Mouse (Mus musculus) midbrain, postnatal 0 days (tissue): Measurements from ENCODE around the gene Fkbpl. TPM values are rescaled to one million over a fixed set of nuclear protein-coding genes. Genes with fewer than 3 reads are reported as not detected.

Source experiments
- ATAC-seq: fragments of 200-750 bp; cut with Nextera tagmentation; 2 replicates; pipeline ENCODE4 v1.8.0; 2017; ENCODE audit warnings: moderate number of reproducible peaks, mild to moderate bottlenecking, moderate TSS enrichment, moderate library complexity; ENCODE audit not compliant: low FRiP score
- DNase-seq: peaks from one replicate; pipeline ENCODE4 v3.0.0-alpha.2; 2015; ENCODE audit warnings: low spot score
- H3K27ac ChIP-seq: fragments of 300-500 bp; sonication (generic); 2 replicates; pipeline ENCODE4 v1.5.1; 2014; ENCODE audit warnings: low read depth, mild to moderate bottlenecking, low read length, mixed read lengths
- H3K27me3 ChIP-seq: fragments of 300-500 bp; sonication (generic); 2 replicates; pipeline ENCODE4 v1.6.1; 2014; ENCODE audit warnings: low read length, control low read depth, mixed read lengths; ENCODE audit not compliant: insufficient read depth
- H3K36me3 ChIP-seq: fragments of 300-500 bp; sonication (generic); 2 replicates; pipeline ENCODE4 v1.6.1; 2014; ENCODE audit warnings: low read length, control low read depth, mixed read lengths; ENCODE audit not compliant: insufficient read depth
- H3K4me1 ChIP-seq: fragments of 300-500 bp; sonication (generic); 2 replicates; pipeline ENCODE4 v1.6.1; 2014; ENCODE audit warnings: mild to moderate bottlenecking, control low read depth, antibody characterized with exemption, low read length, mixed read lengths; ENCODE audit not compliant: insufficient read depth
- H3K4me2 ChIP-seq: fragments of 300-500 bp; sonication (generic); 2 replicates; pipeline ENCODE4 v1.6.1; 2014; ENCODE audit warnings: low read depth, mild to moderate bottlenecking, low read length, mixed read lengths; ENCODE audit not compliant: poor library complexity, severe bottlenecking
- H3K4me3 ChIP-seq: fragments of 300-500 bp; sonication (generic); 2 replicates; pipeline ENCODE4 v1.5.1; 2014; ENCODE audit warnings: low read depth, mild to moderate bottlenecking, low read length, moderate library complexity
- H3K9ac ChIP-seq: fragments of 300-500 bp; sonication (generic); replicated peaks from 2 replicates; pipeline ENCODE4 v1.6.1; 2014; ENCODE audit warnings: mild to moderate bottlenecking, low read length, moderate library complexity, mixed read lengths; ENCODE audit not compliant: poor library complexity, severe bottlenecking
- H3K9me3 ChIP-seq: fragments of 300-500 bp; sonication (generic); 2 replicates; pipeline ENCODE4 v1.6.1; 2016; ENCODE audit warnings: low read length, control low read depth
- CTCF ChIP-seq: IDR thresholded peaks from 2 replicates; pipeline ENCODE4 v1.5.1; 2016; ENCODE audit warnings: antibody characterized with exemption, mild to moderate bottlenecking
- WGBS: fragments of 180-500 bp; shearing (Covaris S2); extraction: QIAGEN DNeasy Blood & Tissue Kit; methylation state at CpG from one replicate; pipeline ENCODE4 v1.1.7; 2014; 5-methylcytosine and 5-hydroxymethylcytosine counted together
- polyA plus RNA-seq: library from polyadenylated mRNA; unstranded; fragments of >200 nt; fragmentation: Nextera tagmentation; extraction: Ambion mirVana; gene quantifications from 2 replicates; pipeline ENCODE4 v1.2.1, GENCODE M21; 2015
- total RNA-seq: library from RNA; depleted of rRNA; stranded (reverse); fragments of >200 nt; gene quantifications from 2 replicates; pipeline ENCODE4 v1.2.3, GENCODE M21; 2014

Gene Fkbpl
- total and polyA plus RNA-seq, 2 experiments from 2014 or later: 6.2 to 10.7 TPM

DNA sequence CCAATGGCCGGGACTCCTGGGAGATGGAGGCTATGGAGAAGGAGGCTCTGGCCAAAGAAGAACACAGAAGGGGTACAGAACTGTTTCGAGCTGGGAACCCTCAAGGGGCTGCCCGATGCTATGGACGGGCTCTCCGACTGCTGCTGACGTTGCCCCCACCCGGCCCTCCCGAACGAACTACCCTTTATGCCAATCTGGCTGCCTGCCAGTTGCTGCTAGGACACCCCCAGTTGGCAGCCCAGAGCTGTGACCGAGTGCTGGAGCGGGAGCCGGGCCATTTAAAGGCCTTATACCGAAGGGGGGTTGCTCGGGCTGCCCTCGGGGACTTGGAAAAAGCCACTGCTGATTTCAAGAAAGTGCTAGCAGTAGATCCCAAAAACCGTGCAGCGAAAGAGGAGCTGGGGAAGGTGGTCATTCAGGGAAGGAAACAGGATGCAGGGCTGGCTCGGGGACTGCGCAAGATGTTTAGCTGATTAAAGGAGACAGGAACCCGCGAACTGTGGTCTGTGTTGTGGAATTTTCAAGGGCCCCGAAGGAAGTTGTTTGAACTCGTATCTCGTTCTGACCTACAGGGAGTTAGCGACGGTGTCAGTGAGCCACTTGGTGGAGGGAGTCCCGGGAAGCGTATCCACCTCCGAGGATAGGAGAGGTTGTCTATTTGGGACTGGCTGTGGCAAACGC lies 1.4 kb downstream of the Fkbpl start:
- Histone ChIP-seq H3K4me3 (no peak overlapping the region), H3K4me1 (peaks cover 7% of the 10 kb centered on the region), H3K9ac (no peak overlapping the region), H3K4me2 (peak overlapping the region; percentile 37), H3K36me3 (peaks cover 24% of the 10 kb centered on the region), H3K9me3 (no peaks in the 10 kb centered on the region), H3K27me3 (no peaks in the 10 kb centered on the region), H3K27ac (no peak overlapping the region; the same call in 1 of the 2 replicates)
- ATAC-seq: no peak
- DNase-seq: peak; percentile 47
- no peak for TF ChIP-seq CTCF
- WGBS: 86% methylated on average over 30 of the region's 30 CpGs

DNA sequence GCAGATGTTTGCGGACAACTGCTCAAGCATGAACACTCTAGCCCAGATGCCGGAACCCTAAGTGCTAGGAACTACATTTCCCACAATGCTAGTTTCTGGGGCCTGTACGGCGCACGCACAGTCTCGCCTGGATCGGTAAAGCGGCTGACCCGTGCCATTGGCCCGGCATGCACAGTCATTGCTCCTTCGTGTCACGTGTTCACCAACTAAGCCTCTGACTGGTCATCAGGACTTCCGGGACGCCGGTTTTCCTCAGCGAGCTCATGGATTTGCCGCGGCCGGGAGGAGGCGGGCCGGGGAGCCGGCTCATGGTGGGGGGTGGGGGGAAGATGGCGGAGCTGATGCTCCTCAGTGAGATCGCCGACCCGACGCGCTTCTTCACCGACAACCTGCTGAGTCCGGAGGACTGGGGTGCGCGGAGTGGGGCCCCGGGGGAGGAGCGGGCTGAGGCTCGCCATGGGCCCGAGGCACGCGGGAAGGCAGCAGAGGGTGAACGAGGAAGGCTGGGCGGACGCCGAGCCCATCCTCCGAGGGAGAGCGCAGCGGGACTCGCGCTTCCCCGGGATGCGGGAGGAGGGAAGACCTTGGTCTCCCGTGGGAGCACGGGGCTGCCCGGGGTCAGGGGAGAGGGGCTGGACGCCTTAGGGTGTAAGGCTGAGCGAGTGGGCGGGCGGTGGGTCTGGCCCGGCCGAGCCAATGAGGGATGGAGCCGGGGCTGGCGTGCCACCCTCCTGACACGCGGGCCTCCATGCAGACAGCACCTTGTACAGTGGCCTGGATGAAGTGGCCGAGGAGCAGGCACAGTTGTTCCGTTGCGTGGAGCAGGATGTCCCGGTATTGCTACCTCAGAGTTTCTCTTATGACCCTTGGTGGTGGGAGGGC lies 2.6 kb downstream of the Fkbpl start, which contains the start of gene Atf6b:
Gene Atf6b, plus strand, starts transcription at position 241 of the 882 bp plus-strand sequence.
- ATAC-seq (peak; percentile 96), DNase-seq (peak; percentile 99)
- Histone ChIP-seq H3K4me1 (peaks cover 7% of the 10 kb centered on the region), H3K4me3 (peak within 1 kb of the TSS; percentile 99), H3K27ac (peak within 1 kb of the TSS; percentile 85), H3K9me3 (no peaks in the 10 kb centered on the region), H3K36me3 (peaks cover 36% of the 10 kb centered on the region), H3K9ac (peak within 1 kb of the TSS; percentile 95), H3K4me2 (peak within 1 kb of the TSS; percentile 63), H3K27me3 (no peaks in the 10 kb centered on the region)
- peak; percentile 20; the same call in 1 of the 2 replicates for TF ChIP-seq CTCF
- WGBS: under 1% methylated on average over 61 of the region's 66 CpGs

DNA sequence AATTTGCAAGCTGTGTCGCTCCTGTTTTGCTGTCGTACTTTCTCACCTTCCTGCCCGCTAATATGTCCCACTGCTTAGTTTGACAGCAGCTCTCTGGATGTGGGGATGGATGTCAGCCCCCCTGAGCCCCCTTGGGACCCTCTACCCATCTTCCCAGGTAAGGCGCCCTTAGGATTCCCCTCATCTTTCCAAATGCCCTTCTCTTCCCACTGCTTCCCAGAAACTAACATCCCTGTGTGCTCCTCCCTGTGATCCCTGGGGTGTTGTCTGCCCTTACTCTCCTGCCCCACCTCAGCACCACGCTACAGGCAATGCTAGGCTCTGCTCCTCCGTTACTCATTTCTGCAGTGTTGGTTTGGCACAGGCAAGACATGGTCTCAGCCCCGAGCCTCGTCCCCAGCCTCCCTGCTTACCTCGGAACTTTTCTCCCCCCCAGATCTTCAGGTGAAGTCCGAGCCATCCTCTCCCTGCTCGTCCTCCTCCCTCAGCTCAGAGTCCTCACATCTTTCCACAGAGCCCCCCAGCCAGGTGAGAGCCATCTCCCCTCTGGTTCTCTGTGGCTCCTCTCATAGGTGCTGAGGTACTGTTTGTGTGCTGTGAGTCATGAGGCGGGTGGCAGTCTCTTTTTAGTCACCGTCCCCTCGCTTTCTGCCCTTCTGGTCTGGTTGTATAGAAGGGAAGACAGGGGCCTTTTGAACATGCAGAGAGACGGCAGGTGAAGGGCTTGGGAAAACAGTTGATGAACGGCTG lies 3.8 kb downstream of the Fkbpl start:
- no peak for TF ChIP-seq CTCF
- Histone ChIP-seq H3K4me1 (peaks cover 7% of the 10 kb centered on the region), H3K36me3 (peaks cover 47% of the 10 kb centered on the region), H3K9ac (no peak overlapping the region), H3K27me3 (no peaks in the 10 kb centered on the region), H3K27ac (no peak overlapping the region), H3K4me3 (peak overlapping the region; percentile 99; the same call in 1 of the 2 replicates), H3K4me2 (peak overlapping the region; percentile 63), H3K9me3 (no peaks in the 10 kb centered on the region)
- DNase-seq: no peak
- no peak for ATAC-seq
- WGBS: 85% methylated on average over 16 of the region's 16 CpGs

DNA sequence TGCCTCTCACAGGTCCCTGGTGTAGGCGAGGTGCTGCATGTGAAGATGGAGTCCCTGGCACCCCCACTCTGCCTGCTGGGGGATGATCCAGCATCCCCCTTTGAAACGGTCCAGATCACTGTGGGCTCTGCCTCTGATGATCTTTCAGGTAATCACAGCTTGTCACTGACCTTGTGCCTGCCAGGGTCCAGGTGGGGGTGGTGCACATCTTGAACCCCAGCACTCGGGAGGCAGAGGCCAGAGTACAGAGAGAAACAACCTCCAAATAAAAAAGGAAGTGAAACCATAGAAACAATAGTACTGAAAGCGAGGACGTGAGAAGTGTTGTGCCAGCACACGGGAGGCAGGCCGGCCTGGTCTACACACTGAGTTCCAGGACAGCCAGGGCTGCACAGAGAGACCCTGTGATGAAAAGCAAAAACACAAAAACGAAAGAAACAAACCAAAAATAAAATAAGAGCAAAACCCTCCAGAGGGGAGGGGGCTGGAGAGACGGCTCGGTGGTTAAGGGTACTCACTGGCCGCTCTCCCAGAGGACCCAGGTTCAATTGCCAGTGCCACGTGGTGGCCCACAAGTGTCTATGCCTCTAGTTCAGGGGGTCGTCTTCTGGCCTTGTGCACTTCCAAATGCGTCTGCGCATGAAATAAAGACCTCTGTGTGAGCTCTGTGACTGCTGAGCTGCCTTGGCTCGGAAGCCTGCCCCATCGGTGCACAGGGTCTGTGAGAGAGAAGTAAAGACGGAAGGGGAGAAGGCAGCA lies 4.7 kb downstream of the Fkbpl start:
- WGBS: 90% methylated on average over 18 of the region's 18 CpGs
- DNase-seq (no peak), ATAC-seq (no peak)
- TF ChIP-seq CTCF: no peak
- H3K9me3 ChIP-seq: no peaks in the 10 kb centered on the region
- H3K4me3 ChIP-seq: no peak overlapping the region
- H3K27ac ChIP-seq: no peak overlapping the region
- H3K27me3 ChIP-seq: no peaks in the 10 kb centered on the region
- peaks cover 56% of the 10 kb centered on the region for H3K36me3 ChIP-seq
- H3K4me2 ChIP-seq: no peak overlapping the region
- no peak overlapping the region for H3K9ac ChIP-seq
- peaks cover 7% of the 10 kb centered on the region for H3K4me1 ChIP-seq

DNA sequence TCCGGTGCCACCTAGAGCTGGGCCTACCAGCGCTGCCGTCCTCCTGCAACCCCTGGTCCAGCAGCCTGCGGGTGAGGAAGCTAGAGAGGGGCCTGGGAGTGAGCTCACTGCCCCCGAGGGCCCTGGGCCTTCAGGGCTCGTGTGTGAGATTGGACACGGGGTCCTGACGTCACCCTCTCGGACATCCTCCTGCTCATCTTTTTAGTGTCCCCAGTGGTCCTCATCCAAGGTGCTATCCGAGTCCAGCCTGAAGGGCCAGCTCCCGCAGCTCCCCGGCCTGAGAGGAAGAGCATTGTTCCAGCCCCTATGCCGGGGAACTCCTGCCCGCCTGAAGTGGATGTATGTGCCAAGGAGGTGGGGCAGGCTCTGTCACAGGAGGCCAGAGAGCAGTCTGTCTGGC lies 6.2 kb downstream of the Fkbpl start:
- H3K9me3 ChIP-seq: no peaks in the 10 kb centered on the region
- H3K36me3 ChIP-seq: peaks cover 60% of the 10 kb centered on the region
- no peak overlapping the region for H3K4me2 ChIP-seq
- H3K27ac ChIP-seq: no peak overlapping the region
- WGBS: 93% methylated on average over 14 of the region's 14 CpGs
- no peak overlapping the region for H3K4me3 ChIP-seq
- H3K4me1 ChIP-seq: peaks cover 7% of the 10 kb centered on the region
- no peak for DNase-seq
- no peak for ATAC-seq
- no peaks in the 10 kb centered on the region for H3K27me3 ChIP-seq
- no peak for TF ChIP-seq CTCF
- H3K9ac ChIP-seq: no peak overlapping the region
